Mouse (Mus musculus) cortical plate, adult 2 months (tissue): Measurements from ENCODE around the gene Exoc7.

Experiments
- CTCF ChIP-seq: fragments of 200-500 bp; IDR thresholded peaks from 2 replicates; pipeline ENCODE4 v1.5.1; 2011; ENCODE audit warnings: mild to moderate bottlenecking, control low read depth, low read length; ENCODE audit not compliant: insufficient read depth; ENCODE audit errors: extremely low read depth
- POLR2A ChIP-seq: fragments of 200-500 bp; IDR thresholded peaks from 2 replicates; pipeline ENCODE4 v1.6.1; 2011; ENCODE audit warnings: mild to moderate bottlenecking, low read length, control low read depth; ENCODE audit not compliant: insufficient read depth; ENCODE audit errors: extremely low read depth

GRCm38 (mm10) chr11:116334417-116334782 is 27.4 kb upstream of the Exoc7 start:
- no peak for TF ChIP-seq POLR2A
- no peak for TF ChIP-seq CTCF
